Mouse (Mus musculus) natural killer cell, adult 2 months (primary cell): Measurements from ENCODE around the gene Rrp36.

Experiments used
- DNase-seq, 2 experiments: peaks; one replicate each; pipeline ENCODE4 v3.0.0; 2022; ENCODE audit warnings: low spot score in 2 of 2

Gene Rrp36

DNA sequence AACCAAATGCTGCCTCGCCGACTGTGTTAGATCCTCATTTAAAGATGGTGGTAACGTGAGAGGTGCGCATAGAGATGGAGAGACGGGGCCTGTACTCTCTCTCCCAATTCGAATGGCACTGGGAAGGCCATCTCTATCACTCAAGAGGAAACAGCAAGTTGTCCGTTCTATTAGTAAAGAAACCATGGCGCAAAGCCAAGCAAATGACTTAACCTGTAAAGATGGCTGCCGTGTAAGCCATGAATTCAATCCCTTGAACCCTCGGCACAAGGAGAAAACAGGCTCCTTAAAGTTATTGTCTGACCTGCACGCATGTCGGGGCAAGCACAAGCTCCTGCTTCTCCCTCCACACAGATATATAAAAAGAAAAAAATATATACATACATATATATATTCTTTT is 56.4 kb downstream of the Rrp36 start:
- DNase-seq = no peak
